Mouse (Mus musculus): Measurements from ENCODE around the gene R3hdml.
A peak's percentile ranks its signal among the peaks of the same experiment; 100 is the strongest.
"Not testable (repeated sequence)": the region's sequence is repeated elsewhere in the genome, so short reads cannot be mapped to it uniquely, and the experiment has no call there.

R3hdml gene

GRCm38 (mm10) chr2:163492018-163492417, at the start of gene R3hdml:
TSS of gene R3hdml (plus strand) at chr2:163492318.
- DNase-seq (ENCODE audit: low spot score in 2 of 2), result no peak

- DNase-seq (ENCODE audit: low spot score in 2 of 2), result no peak
Observed at GRCm38 (mm10) chr2:163443543-163443942, 48.6 kb upstream of the R3hdml start.

GRCm38 (mm10) chr2:163444017-163444416, 48.1 kb upstream of the R3hdml start:
- no peak for DNase-seq (ENCODE audit: low spot score in 2 of 2)

- no peak for DNase-seq (ENCODE audit: low spot score in 2 of 2)
Observed at GRCm38 (mm10) chr2:163447375-163447774, 44.7 kb upstream of the R3hdml start.

GRCm38 (mm10) chr2:163449276-163449675, 42.8 kb upstream of the R3hdml start:
- no peak for DNase-seq (ENCODE audit: low spot score in 2 of 2)

GRCm38 (mm10) chr2:163450668-163451295, 41.3 kb upstream of the R3hdml start:
- peak in 1 of 2 experiments; percentile 33 for DNase-seq (ENCODE audit: low spot score in 2 of 2)

- no peak for DNase-seq (ENCODE audit: low spot score in 2 of 2)
Observed at GRCm38 (mm10) chr2:163452738-163453137, 39.4 kb upstream of the R3hdml start.

- DNase-seq (ENCODE audit: low spot score in 2 of 2), result no peak
Observed at GRCm38 (mm10) chr2:163453378-163453777, 38.7 kb upstream of the R3hdml start.

- no peak for DNase-seq (ENCODE audit: low spot score in 2 of 2)
Observed at GRCm38 (mm10) chr2:163458539-163459265, 33.4 kb upstream of the R3hdml start.

- no peak for DNase-seq (ENCODE audit: low spot score in 2 of 2)
Observed at GRCm38 (mm10) chr2:163459380-163459779, 32.7 kb upstream of the R3hdml start.

- DNase-seq (ENCODE audit: low spot score in 2 of 2), result no peak
Observed at GRCm38 (mm10) chr2:163460622-163461021, 31.5 kb upstream of the R3hdml start.

- DNase-seq (ENCODE audit: low spot score in 2 of 2), result not testable (repeated sequence)
Observed at GRCm38 (mm10) chr2:163461307-163461706, 30.8 kb upstream of the R3hdml start.

GRCm38 (mm10) chr2:163462386-163462785, 29.7 kb upstream of the R3hdml start:
- DNase-seq (ENCODE audit: low spot score in 2 of 2), result no peak

GRCm38 (mm10) chr2:163462801-163463200, 29.3 kb upstream of the R3hdml start:
- no peak for DNase-seq (ENCODE audit: low spot score in 2 of 2)

- DNase-seq (ENCODE audit: low spot score in 2 of 2), result no peak
Observed at GRCm38 (mm10) chr2:163463251-163463769, 28.8 kb upstream of the R3hdml start.

- no peak for DNase-seq (ENCODE audit: low spot score in 2 of 2)
Observed at GRCm38 (mm10) chr2:163463998-163464397, 28.1 kb upstream of the R3hdml start.

GRCm38 (mm10) chr2:163464562-163464961, 27.6 kb upstream of the R3hdml start:
- DNase-seq (ENCODE audit: low spot score in 2 of 2), result no peak

GRCm38 (mm10) chr2:163466771-163467170, 25.3 kb upstream of the R3hdml start:
- DNase-seq (ENCODE audit: low spot score in 2 of 2), result no peak

GRCm38 (mm10) chr2:163467585-163467984, 24.5 kb upstream of the R3hdml start:
- no peak for DNase-seq (ENCODE audit: low spot score in 2 of 2)

GRCm38 (mm10) chr2:163468866-163469265, 23.3 kb upstream of the R3hdml start:
- no peak for DNase-seq (ENCODE audit: low spot score in 2 of 2)

- DNase-seq (ENCODE audit: low spot score in 2 of 2), result no peak
Observed at GRCm38 (mm10) chr2:163469711-163470110, 22.4 kb upstream of the R3hdml start.

- DNase-seq (ENCODE audit: low spot score in 2 of 2), result no peak
Observed at GRCm38 (mm10) chr2:163471136-163471535, 21.0 kb upstream of the R3hdml start.
